Mouse (Mus musculus): ENCODE measurements around the gene Elovl1.

DNA sequence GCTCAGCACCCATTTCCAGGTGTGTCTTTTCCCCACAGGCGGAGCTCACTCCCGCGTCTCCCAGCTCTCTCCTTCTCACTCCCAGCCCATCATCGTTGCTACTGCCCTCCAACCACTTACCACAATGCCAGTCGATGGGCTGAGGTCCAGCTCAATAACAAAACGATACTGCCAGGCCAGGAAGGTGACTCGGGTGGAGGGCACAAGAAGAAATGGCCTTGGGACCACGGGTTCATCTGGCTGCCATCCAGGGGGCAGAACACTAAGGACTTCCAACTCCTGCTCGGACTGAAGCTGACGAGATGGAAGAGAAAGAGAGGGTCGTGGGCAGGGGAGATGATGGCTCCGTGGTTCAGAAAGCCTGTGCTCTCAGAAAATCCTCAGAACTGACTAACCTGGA lies 25.2 kb upstream of the Elovl1 start:
- no peak for TF ChIP-seq CTCF (IDR thresholded peaks at IDR 0.05; ENCODE audit: low read depth)
- TF ChIP-seq EP300 (optimal IDR thresholded peaks at IDR 0.05), result no peak
